Mouse (Mus musculus): ENCODE measurements at regions not wholly inside any gene's neighbourhood (a gene's known extent, or its start where the extent isn't known, plus 50 kb on each side); places are given as distances from the start of the nearest gene placed in this dataset.

DNA sequence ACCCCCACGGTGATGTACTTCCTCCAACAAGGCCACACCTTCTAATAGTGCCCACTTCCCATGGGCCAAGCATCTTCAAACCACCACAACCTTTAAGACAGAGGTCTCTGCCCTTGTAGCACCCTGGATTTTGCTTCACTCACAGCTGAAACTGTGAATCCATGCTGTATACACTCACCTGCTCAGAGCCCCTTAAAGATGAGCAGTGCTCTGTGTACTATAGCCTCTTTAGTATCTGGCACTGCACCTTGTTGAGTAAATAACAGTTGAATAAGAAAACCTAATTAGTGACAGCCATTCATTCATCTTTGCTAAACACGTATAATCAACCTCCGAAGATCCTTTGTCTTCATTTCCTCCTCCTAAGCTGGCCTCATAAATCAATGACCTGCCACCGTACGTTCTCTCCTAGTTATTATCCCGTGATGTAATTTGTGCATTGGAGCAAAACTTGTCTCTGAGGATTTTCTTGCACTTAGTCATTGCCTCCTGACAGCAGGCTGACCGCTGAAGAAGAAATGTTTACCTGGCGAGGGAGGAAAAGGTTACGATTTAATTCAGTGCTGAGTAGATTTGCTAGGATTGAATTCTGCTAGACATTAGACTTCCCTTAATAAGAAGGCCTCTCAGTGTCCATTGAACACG is 141.3 kb upstream of the Nckap5 start:
- Histone ChIP-seq H3K4me1 (ENCODE audit: control insufficient read depth, insufficient read depth, low read length) (no peaks in the 10 kb centered on the region), H3K27ac (ENCODE audit: control insufficient read depth, insufficient read depth, low read depth, low read length) (no peak overlapping the region), H3K4me3 (ENCODE audit: control insufficient read depth, low read depth, low read length) (no peak overlapping the region), H3K27me3 (ENCODE audit: control insufficient read depth, insufficient read depth, low read length) (no peaks in the 10 kb centered on the region), H3K36me3 (ENCODE audit: control insufficient read depth, insufficient read depth, low read length) (no peaks in the 10 kb centered on the region)
- no peak for TF ChIP-seq POLR2A (IDR thresholded peaks at IDR 0.05; ENCODE audit: control insufficient read depth, low read depth, low read length)
- no peak for TF ChIP-seq CTCF (IDR thresholded peaks at IDR 0.05; ENCODE audit: control insufficient read depth, insufficient read depth, insufficient replicate concordance, low read depth, low read length)

GRCm38 (mm10) chr1:126971118-126971517 is 140.5 kb upstream of the Nckap5 start:
- Histone ChIP-seq H3K4me1 (ENCODE audit: control insufficient read depth, insufficient read depth, low read length) (no peaks in the 10 kb centered on the region), H3K27me3 (ENCODE audit: control insufficient read depth, insufficient read depth, low read length) (no peaks in the 10 kb centered on the region), H3K27ac (ENCODE audit: control insufficient read depth, insufficient read depth, low read depth, low read length) (no peak overlapping the region), H3K36me3 (ENCODE audit: control insufficient read depth, insufficient read depth, low read length) (no peaks in the 10 kb centered on the region), H3K4me3 (ENCODE audit: control insufficient read depth, low read depth, low read length) (no peak overlapping the region)
- no peak for TF ChIP-seq CTCF (IDR thresholded peaks at IDR 0.05; ENCODE audit: control insufficient read depth, insufficient read depth, insufficient replicate concordance, low read depth, low read length)
- TF ChIP-seq POLR2A (IDR thresholded peaks at IDR 0.05; ENCODE audit: control insufficient read depth, low read depth, low read length) = no peak

DNA sequence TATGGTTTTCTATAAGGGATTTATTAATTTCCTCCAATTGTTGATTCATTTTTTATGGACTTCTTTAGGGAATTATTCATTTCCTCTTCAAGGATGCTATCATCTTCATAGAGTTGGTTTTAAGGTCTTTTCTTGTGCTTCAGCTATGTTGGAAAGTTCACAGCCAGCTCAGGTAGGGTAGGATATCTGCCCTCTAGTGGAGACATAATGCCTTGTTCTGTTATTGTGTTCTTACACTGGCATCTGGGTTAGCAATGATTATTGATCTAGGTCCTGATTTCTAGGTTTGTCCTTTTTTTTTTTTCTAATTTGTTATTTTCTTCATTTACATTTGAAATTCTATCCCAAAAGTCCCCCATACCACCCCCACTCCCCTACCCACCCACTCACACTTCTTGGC is 135.8 kb upstream of the Nckap5 start:
- Histone ChIP-seq H3K27ac (ENCODE audit: control insufficient read depth, insufficient read depth, low read depth, low read length) (no peak overlapping the region), H3K27me3 (ENCODE audit: control insufficient read depth, insufficient read depth, low read length) (no peaks in the 10 kb centered on the region), H3K4me1 (ENCODE audit: control insufficient read depth, insufficient read depth, low read length) (no peaks in the 10 kb centered on the region), H3K4me3 (ENCODE audit: control insufficient read depth, low read depth, low read length) (no peak overlapping the region), H3K36me3 (ENCODE audit: control insufficient read depth, insufficient read depth, low read length) (no peaks in the 10 kb centered on the region)
- TF ChIP-seq CTCF (IDR thresholded peaks at IDR 0.05; ENCODE audit: control insufficient read depth, insufficient read depth, insufficient replicate concordance, low read depth, low read length) (no peak), POLR2A (IDR thresholded peaks at IDR 0.05; ENCODE audit: control insufficient read depth, low read depth, low read length) (no peak)

GRCm38 (mm10) chr1:126955839-126956720 is 125.5 kb upstream of the Nckap5 start:
- Histone ChIP-seq H3K27me3 (ENCODE audit: control insufficient read depth, insufficient read depth, low read length) (no peaks in the 10 kb centered on the region), H3K4me1 (ENCODE audit: control insufficient read depth, insufficient read depth, low read length) (no peaks in the 10 kb centered on the region), H3K27ac (ENCODE audit: control insufficient read depth, insufficient read depth, low read depth, low read length) (no peak overlapping the region), H3K4me3 (ENCODE audit: control insufficient read depth, low read depth, low read length) (no peak overlapping the region), H3K36me3 (ENCODE audit: control insufficient read depth, insufficient read depth, low read length) (no peaks in the 10 kb centered on the region)
- TF ChIP-seq CTCF (IDR thresholded peaks at IDR 0.05; ENCODE audit: control insufficient read depth, insufficient read depth, insufficient replicate concordance, low read depth, low read length) (no peak), POLR2A (IDR thresholded peaks at IDR 0.05; ENCODE audit: control insufficient read depth, low read depth, low read length) (no peak)

DNA sequence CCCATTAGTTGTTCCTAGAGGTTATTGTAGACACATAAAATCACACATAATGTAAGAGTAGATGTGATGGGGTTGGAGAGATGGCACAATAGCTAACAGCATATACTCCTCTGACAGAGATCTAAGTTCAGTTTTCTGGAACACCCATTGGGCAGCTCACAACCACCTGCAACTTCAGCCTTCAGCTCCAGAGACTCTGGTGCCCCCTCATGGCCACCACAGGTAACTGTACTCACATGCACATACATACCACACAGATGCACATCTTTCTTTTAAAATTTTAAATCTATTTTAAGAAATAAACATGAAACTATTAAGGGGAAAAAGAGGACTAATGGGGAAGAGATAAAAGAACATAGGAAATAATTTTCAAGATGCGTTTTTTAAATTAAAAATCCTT is 117.3 kb upstream of the Nckap5 start:
- TF ChIP-seq CTCF (IDR thresholded peaks at IDR 0.05; ENCODE audit: control insufficient read depth, insufficient read depth, insufficient replicate concordance, low read depth, low read length) (peak; percentile 26; the same call in 1 of the 2 replicates), POLR2A (IDR thresholded peaks at IDR 0.05; ENCODE audit: control insufficient read depth, low read depth, low read length) (no peak)
- H3K27me3 ChIP-seq (ENCODE audit: control insufficient read depth, insufficient read depth, low read length) = no peaks in the 10 kb centered on the region
- H3K4me1 ChIP-seq (ENCODE audit: control insufficient read depth, insufficient read depth, low read length) = no peaks in the 10 kb centered on the region
- no peak overlapping the region for H3K4me3 ChIP-seq (ENCODE audit: control insufficient read depth, low read depth, low read length)
- no peaks in the 10 kb centered on the region for H3K36me3 ChIP-seq (ENCODE audit: control insufficient read depth, insufficient read depth, low read length)
- H3K27ac ChIP-seq (ENCODE audit: control insufficient read depth, insufficient read depth, low read depth, low read length) = no peak overlapping the region

- no peaks in the 10 kb centered on the region for H3K27me3 ChIP-seq (ENCODE audit: control insufficient read depth, insufficient read depth, low read length)
- no peak overlapping the region for H3K4me3 ChIP-seq (ENCODE audit: control insufficient read depth, low read depth, low read length)
- H3K36me3 ChIP-seq (ENCODE audit: control insufficient read depth, insufficient read depth, low read length) = no peaks in the 10 kb centered on the region
- H3K4me1 ChIP-seq (ENCODE audit: control insufficient read depth, insufficient read depth, low read length) = no peaks in the 10 kb centered on the region
- TF ChIP-seq CTCF (IDR thresholded peaks at IDR 0.05; ENCODE audit: control insufficient read depth, insufficient read depth, insufficient replicate concordance, low read depth, low read length) = no peak
- no peak for TF ChIP-seq POLR2A (IDR thresholded peaks at IDR 0.05; ENCODE audit: control insufficient read depth, low read depth, low read length)
- no peak overlapping the region for H3K27ac ChIP-seq (ENCODE audit: control insufficient read depth, insufficient read depth, low read depth, low read length)
Measured at GRCm38 (mm10) chr1:126932658-126933057, 102.1 kb upstream of the Nckap5 start.

GRCm38 (mm10) chr1:126931754-126932153 is 101.2 kb upstream of the Nckap5 start:
- H3K27ac ChIP-seq (ENCODE audit: control insufficient read depth, insufficient read depth, low read depth, low read length) = no peak overlapping the region
- no peaks in the 10 kb centered on the region for H3K4me1 ChIP-seq (ENCODE audit: control insufficient read depth, insufficient read depth, low read length)
- no peaks in the 10 kb centered on the region for H3K27me3 ChIP-seq (ENCODE audit: control insufficient read depth, insufficient read depth, low read length)
- no peak for TF ChIP-seq POLR2A (IDR thresholded peaks at IDR 0.05; ENCODE audit: control insufficient read depth, low read depth, low read length)
- peak; percentile 83; the same call in 1 of the 2 replicates for TF ChIP-seq CTCF (IDR thresholded peaks at IDR 0.05; ENCODE audit: control insufficient read depth, insufficient read depth, insufficient replicate concordance, low read depth, low read length)
- H3K36me3 ChIP-seq (ENCODE audit: control insufficient read depth, insufficient read depth, low read length) = no peaks in the 10 kb centered on the region
- no peak overlapping the region for H3K4me3 ChIP-seq (ENCODE audit: control insufficient read depth, low read depth, low read length)
